Mouse (Mus musculus): Measurements from ENCODE around the gene Foxp4. TPM values are rescaled to one million over a fixed set of nuclear protein-coding genes. Genes with fewer than 3 reads are reported as not detected.

Gene Foxp4
- polyA plus RNA-seq, 1 experiment from 2014 or later = 29.4 TPM

GRCm38 (mm10) chr17:47879207-47879606, 45.2 kb downstream of the Foxp4 start:
- no peaks in the 10 kb centered on the region for H3K27me3 ChIP-seq (ENCODE audit: insufficient read depth, poor library complexity, severe bottlenecking)
- DNase-seq (ENCODE audit: low spot score) = no peak
- H3K27ac ChIP-seq = peak overlapping the region; percentile 87
- peaks cover 100% of the 10 kb centered on the region for H3K4me1 ChIP-seq (replicated peaks)
- WGBS = 20% methylated on average over 3 of the region's 3 CpGs
- H3K36me3 ChIP-seq = peaks cover 98% of the 10 kb centered on the region
- H3K9me3 ChIP-seq = no peaks in the 10 kb centered on the region
- H3K4me3 ChIP-seq = 0 out of 2 replicates have a peak overlapping the region, but pooled peaks have one; percentile 9

- H3K4me1 ChIP-seq (replicated peaks) = peaks cover 100% of the 10 kb centered on the region
- H3K9me3 ChIP-seq = no peaks in the 10 kb centered on the region
- 9% methylated on average over 35 of the region's 35 CpGs for WGBS
- H3K4me3 ChIP-seq = peak overlapping the region; percentile 37
- DNase-seq (ENCODE audit: low spot score) = peak; percentile 59
- H3K27me3 ChIP-seq (ENCODE audit: insufficient read depth, poor library complexity, severe bottlenecking) = no peaks in the 10 kb centered on the region
- H3K36me3 ChIP-seq = peaks cover 98% of the 10 kb centered on the region
- peak overlapping the region; percentile 87 for H3K27ac ChIP-seq
These were observed 45.9 kb downstream of the Foxp4 start for GRCm38 (mm10) chr17:47878378-47879089.

GRCm38 (mm10) chr17:47877715-47878377, 46.6 kb downstream of the Foxp4 start:
- Histone ChIP-seq H3K36me3 (peaks cover 98% of the 10 kb centered on the region), H3K9me3 (no peaks in the 10 kb centered on the region), H3K4me1 (replicated peaks) (peaks cover 100% of the 10 kb centered on the region), H3K4me3 (peak overlapping the region; percentile 37), H3K27ac (peak overlapping the region; percentile 87), H3K27me3 (ENCODE audit: insufficient read depth, poor library complexity, severe bottlenecking) (no peaks in the 10 kb centered on the region)
- no peak for DNase-seq (ENCODE audit: low spot score)
- 22% methylated on average over 10 of the region's 10 CpGs for WGBS

GRCm38 (mm10) chr17:47876776-47877714, 47.4 kb downstream of the Foxp4 start:
- Histone ChIP-seq H3K9me3 (no peaks in the 10 kb centered on the region), H3K27me3 (ENCODE audit: insufficient read depth, poor library complexity, severe bottlenecking) (no peaks in the 10 kb centered on the region), H3K4me1 (replicated peaks) (peaks cover 100% of the 10 kb centered on the region), H3K36me3 (peaks cover 98% of the 10 kb centered on the region), H3K27ac (peak overlapping the region; percentile 87), H3K4me3 (peak overlapping the region; percentile 37)
- DNase-seq (ENCODE audit: low spot score) = peak; percentile 52
- WGBS = 19% methylated on average over 26 of the region's 26 CpGs

- peak; percentile 84 for DNase-seq (ENCODE audit: low spot score)
- Histone ChIP-seq H3K27ac (peak overlapping the region; percentile 30), H3K4me3 (peak overlapping the region; percentile 30; the same call in 1 of the 2 replicates), H3K36me3 (peaks cover 99% of the 10 kb centered on the region), H3K4me1 (replicated peaks) (peaks cover 80% of the 10 kb centered on the region), H3K9me3 (no peaks in the 10 kb centered on the region), H3K27me3 (ENCODE audit: insufficient read depth, poor library complexity, severe bottlenecking) (no peaks in the 10 kb centered on the region)
- 18% methylated on average over 9 of the region's 9 CpGs for WGBS
These were observed 51.1 kb downstream of the Foxp4 start for GRCm38 (mm10) chr17:47873341-47873791.

GRCm38 (mm10) chr17:47872311-47873011, 52.0 kb downstream of the Foxp4 start:
- peaks cover 99% of the 10 kb centered on the region for H3K36me3 ChIP-seq

GRCm38 (mm10) chr17:47869874-47870273, 54.6 kb downstream of the Foxp4 start:
- Histone ChIP-seq H3K36me3 (peaks cover 92% of the 10 kb centered on the region), H3K4me3 (no peak overlapping the region), H3K27me3 (ENCODE audit: insufficient read depth, poor library complexity, severe bottlenecking) (no peaks in the 10 kb centered on the region), H3K27ac (no peak overlapping the region), H3K9me3 (no peaks in the 10 kb centered on the region), H3K4me1 (replicated peaks) (peaks cover 63% of the 10 kb centered on the region)
- WGBS = 95% methylated on average over 10 of the region's 10 CpGs
- no peak for DNase-seq (ENCODE audit: low spot score)

More at GRCm38 (mm10) chr17:47872311-47873011, 52.0 kb downstream of the Foxp4 start:
- no peak for DNase-seq (ENCODE audit: low spot score)
- H3K9me3 ChIP-seq = no peaks in the 10 kb centered on the region
- WGBS = 72% methylated on average over 31 of the region's 31 CpGs
- H3K27ac ChIP-seq = peak overlapping the region; percentile 30
- H3K27me3 ChIP-seq (ENCODE audit: insufficient read depth, poor library complexity, severe bottlenecking) = no peaks in the 10 kb centered on the region
- H3K4me1 ChIP-seq (replicated peaks) = peaks cover 78% of the 10 kb centered on the region
- no peak overlapping the region for H3K4me3 ChIP-seq

GRCm38 (mm10) chr17:47866037-47866436, 58.4 kb downstream of the Foxp4 start:
- no peaks in the 10 kb centered on the region for H3K27me3 ChIP-seq (ENCODE audit: insufficient read depth, poor library complexity, severe bottlenecking)
- DNase-seq (ENCODE audit: low spot score) = no peak
- WGBS = 60% methylated on average over 10 of the region's 10 CpGs
- peaks cover 52% of the 10 kb centered on the region for H3K4me1 ChIP-seq (replicated peaks)
- H3K4me3 ChIP-seq = no peak overlapping the region
- H3K36me3 ChIP-seq = peaks cover 53% of the 10 kb centered on the region
- peak overlapping the region; percentile 53; the same call in 1 of the 2 replicates for H3K27ac ChIP-seq
- no peaks in the 10 kb centered on the region for H3K9me3 ChIP-seq

GRCm38 (mm10) chr17:47864496-47864895, 59.9 kb downstream of the Foxp4 start:
- Histone ChIP-seq H3K27ac (peak overlapping the region; percentile 79), H3K27me3 (ENCODE audit: insufficient read depth, poor library complexity, severe bottlenecking) (no peaks in the 10 kb centered on the region; the same call in 1 of the 2 replicates), H3K4me3 (peak overlapping the region; percentile 20; the same call in 1 of the 2 replicates), H3K36me3 (peaks cover 38% of the 10 kb centered on the region), H3K4me1 (replicated peaks) (peaks cover 58% of the 10 kb centered on the region), H3K9me3 (no peaks in the 10 kb centered on the region)
- DNase-seq (ENCODE audit: low spot score) = peak; percentile 92
- 2% methylated on average over 17 of the region's 17 CpGs for WGBS

- peak; percentile 53 for DNase-seq (ENCODE audit: low spot score)
- no peaks in the 10 kb centered on the region for H3K9me3 ChIP-seq
- WGBS = 29% methylated on average over 11 of the region's 11 CpGs
- peaks cover 27% of the 10 kb centered on the region for H3K36me3 ChIP-seq
- H3K27me3 ChIP-seq (ENCODE audit: insufficient read depth, poor library complexity, severe bottlenecking) = no peaks in the 10 kb centered on the region; the same call in 1 of the 2 replicates
- peaks cover 48% of the 10 kb centered on the region for H3K4me1 ChIP-seq (replicated peaks)
- no peak overlapping the region for H3K4me3 ChIP-seq
- peak overlapping the region; percentile 76 for H3K27ac ChIP-seq
These were observed 61.0 kb downstream of the Foxp4 start for GRCm38 (mm10) chr17:47863437-47863836.

GRCm38 (mm10) chr17:47863023-47863422, 61.4 kb downstream of the Foxp4 start:
- 64% methylated on average over 4 of the region's 4 CpGs for WGBS
- Histone ChIP-seq H3K27me3 (ENCODE audit: insufficient read depth, poor library complexity, severe bottlenecking) (no peaks in the 10 kb centered on the region; the same call in 1 of the 2 replicates), H3K4me3 (no peak overlapping the region), H3K9me3 (no peaks in the 10 kb centered on the region), H3K4me1 (replicated peaks) (peaks cover 43% of the 10 kb centered on the region), H3K36me3 (peaks cover 23% of the 10 kb centered on the region), H3K27ac (peak overlapping the region; percentile 76)
- no peak for DNase-seq (ENCODE audit: low spot score)

GRCm38 (mm10) chr17:47855544-47855943, 68.9 kb downstream of the Foxp4 start:
- peaks cover 21% of the 10 kb centered on the region for H3K4me1 ChIP-seq (replicated peaks)
- WGBS = 78% methylated on average over 4 of the region's 4 CpGs
- peaks cover 6% of the 10 kb centered on the region; the same call in 1 of the 2 replicates for H3K9me3 ChIP-seq
- H3K27ac ChIP-seq = no peak overlapping the region
- H3K4me3 ChIP-seq = no peak overlapping the region
- no peak for DNase-seq (ENCODE audit: low spot score)
- H3K27me3 ChIP-seq (ENCODE audit: insufficient read depth, poor library complexity, severe bottlenecking) = peaks cover 22% of the 10 kb centered on the region
- H3K36me3 ChIP-seq = no peaks in the 10 kb centered on the region
